Comparison of ENCODE assay signal across 33 mouse cellular contexts in the genomic region with DNA sequence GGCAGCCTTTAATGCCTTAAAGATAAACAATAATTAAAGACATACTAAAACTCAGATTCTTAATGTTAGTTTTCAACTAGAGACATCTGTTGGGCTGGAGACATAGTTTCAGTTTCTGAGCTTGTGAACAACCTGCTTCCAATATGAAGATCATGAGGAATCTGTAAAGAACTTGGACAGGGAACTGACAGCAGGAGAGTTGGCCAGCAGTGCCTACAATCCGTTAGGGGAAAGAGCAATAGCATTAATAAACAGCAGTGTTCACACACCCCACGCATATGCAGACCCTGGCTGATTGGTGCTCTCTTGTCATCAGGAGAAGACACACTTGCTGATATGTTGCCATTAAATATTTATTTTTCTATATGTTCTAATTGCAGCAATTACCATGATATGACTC. TPM values are rescaled to one million over a fixed set of nuclear protein-coding genes. Genes with fewer than 3 reads are reported as not detected.
"Had no signal": no experiment of that assay in that cellular context is flagged by ENCODE, and none has a peak within 500 bp of the region (broad histone marks: within the 10 kb centered on the region; RNA-seq: fewer than 3 reads in every experiment).

No protein-coding gene starts in this region.

- H3K9ac ChIP-seq: embryonic facial prominence, embryonic 12.5 days; embryonic facial prominence, embryonic 13.5 days; embryonic facial prominence, embryonic 15.5 days; forebrain, embryonic 12.5 days; forebrain, embryonic 13.5 days; forebrain, embryonic 15.5 days; forebrain, postnatal 0 days had no signal

- H3K27me3 ChIP-seq: embryonic facial prominence, embryonic 12.5 days; embryonic facial prominence, embryonic 13.5 days; embryonic facial prominence, embryonic 15.5 days; forebrain, embryonic 12.5 days; forebrain, embryonic 13.5 days; forebrain, embryonic 15.5 days had no signal

- ATAC-seq: forebrain, embryonic 13.5 days; forebrain, embryonic 14.5 days; forebrain, embryonic 15.5 days; forebrain, embryonic 16.5 days; forebrain, postnatal 0 days had no signal

- H3K4me1 ChIP-seq: embryonic facial prominence, embryonic 13.5 days; forebrain, embryonic 10.5 days; forebrain, embryonic 13.5 days; heart, embryonic 10.5 days had no signal

- H3K4me2 ChIP-seq: embryonic facial prominence, embryonic 12.5 days; embryonic facial prominence, embryonic 13.5 days; embryonic facial prominence, embryonic 15.5 days; forebrain, embryonic 12.5 days; forebrain, embryonic 13.5 days; forebrain, embryonic 15.5 days had no signal

- H3K27ac ChIP-seq: embryonic facial prominence, embryonic 12.5 days; embryonic facial prominence, embryonic 13.5 days; embryonic facial prominence, embryonic 15.5 days; forebrain, embryonic 10.5 days; forebrain, embryonic 12.5 days; forebrain, embryonic 13.5 days; forebrain, embryonic 15.5 days; heart, adult 2 months; heart, embryonic 10.5 days had no signal

- H3K4me3 ChIP-seq: embryonic facial prominence, embryonic 12.5 days; embryonic facial prominence, embryonic 13.5 days; embryonic facial prominence, embryonic 15.5 days; erythroblast, embryonic 14.5 days; forebrain, embryonic 10.5 days; forebrain, embryonic 12.5 days; forebrain, embryonic 13.5 days; forebrain, embryonic 15.5 days; gastrocnemius, adult 2 months; heart, adult 2 months; heart, embryonic 10.5 days had no signal

- H3K9me3 ChIP-seq: embryonic facial prominence, embryonic 12.5 days; embryonic facial prominence, embryonic 13.5 days; embryonic facial prominence, embryonic 15.5 days; forebrain, embryonic 10.5 days; forebrain, embryonic 12.5 days; forebrain, embryonic 13.5 days; forebrain, embryonic 15.5 days; heart, embryonic 10.5 days had no signal

- H3K36me3 ChIP-seq: embryonic facial prominence, embryonic 12.5 days; embryonic facial prominence, embryonic 13.5 days; embryonic facial prominence, embryonic 15.5 days; forebrain, embryonic 10.5 days; forebrain, embryonic 12.5 days; forebrain, embryonic 15.5 days; heart, embryonic 10.5 days had no signal

- DNase-seq: cerebellum, adult 2 months; cerebellum, adult 8-10 months; cerebellum, adult 9-10 months; cerebellum, adult 9-11 months; cerebellum, postnatal 10 days; cerebellum, postnatal 14 days; cerebellum, postnatal 25 days; cerebellum, postnatal 36 days; embryo, embryonic 11 days; forebrain, postnatal 0 days; gastrocnemius, adult 2 months; gastrocnemius, postnatal 10 days; gastrocnemius, postnatal 14 days; gastrocnemius, postnatal 25 days; gastrocnemius, postnatal 36 days; heart, adult 18-20 months; heart, adult 2 months had no signal

RNA-seq across cellular contexts. Expression of a gene that starts 15.0 kb away (rescaled TPM):
- total RNA-seq: forebrain, postnatal 0 days; gastrocnemius, adult 18-20 months; gastrocnemius, adult 8-10 months; gastrocnemius, postnatal 14 days; gastrocnemius, postnatal 25 days; gastrocnemius, postnatal 36 days had no signal
- polyA plus RNA-seq: cerebellum, adult 2 months; cortical plate, adult 2 months; embryonic facial prominence, embryonic 11.5 days; embryonic facial prominence, embryonic 12.5 days; embryonic facial prominence, embryonic 13.5 days; erythroblast, embryonic 14.5 days; forebrain, embryonic 10.5 days; forebrain, embryonic 11.5 days; forebrain, embryonic 12.5 days; forebrain, embryonic 13.5 days; forebrain, embryonic 14.5 days; forebrain, embryonic 15.5 days; forebrain, embryonic 16.5 days; heart, embryonic 10.5 days had no signal
